Mouse (Mus musculus) hindbrain, postnatal 0 days (tissue): Measurements from ENCODE around the gene Lrmda. TPM values are rescaled to one million over a fixed set of nuclear protein-coding genes. Genes with fewer than 3 reads are reported as not detected.
A peak's percentile ranks its signal among the peaks of the same experiment; 100 is the strongest.

Experiments used
- ATAC-seq: fragments of 200-750 bp; cut with Nextera tagmentation; 2 replicates; pipeline ENCODE4 v1.8.0; 2017; ENCODE audit warnings: mild to moderate bottlenecking, moderate TSS enrichment, moderate library complexity
- DNase-seq: peaks from one replicate; pipeline ENCODE4 v3.0.0-alpha.2; 2015; ENCODE audit warnings: low spot score
- H3K27ac ChIP-seq: fragments of 300-500 bp; sonication (generic); 2 replicates; pipeline ENCODE4 v1.5.1; 2014; ENCODE audit warnings: mild to moderate bottlenecking
- H3K27me3 ChIP-seq: fragments of 300-500 bp; sonication (generic); 2 replicates; pipeline ENCODE4 v1.6.1; 2014; ENCODE audit warnings: low read length, mixed read lengths; ENCODE audit not compliant: insufficient read depth
- H3K36me3 ChIP-seq: fragments of 300-500 bp; sonication (generic); 2 replicates; pipeline ENCODE4 v1.6.1; 2014; ENCODE audit warnings: low read length, mixed read lengths; ENCODE audit not compliant: insufficient read depth
- H3K4me1 ChIP-seq: fragments of 300-500 bp; sonication (generic); 2 replicates; pipeline ENCODE4 v1.6.1; 2014; ENCODE audit warnings: antibody characterized with exemption, low read length, mixed read lengths; ENCODE audit not compliant: insufficient read depth
- H3K4me2 ChIP-seq: fragments of 300-500 bp; sonication (generic); 2 replicates; pipeline ENCODE4 v1.6.1; 2014; ENCODE audit warnings: low read depth, mild to moderate bottlenecking, low read length, moderate library complexity, mixed read lengths
- H3K4me3 ChIP-seq: fragments of 300-500 bp; sonication (generic); 2 replicates; pipeline ENCODE4 v1.5.1; 2014; ENCODE audit warnings: low read length
- H3K9ac ChIP-seq: fragments of 300-500 bp; sonication (generic); replicated peaks from 2 replicates; pipeline ENCODE4 v1.6.1; 2014; ENCODE audit warnings: mild to moderate bottlenecking, low read length, moderate library complexity, mixed read lengths
- H3K9me3 ChIP-seq: fragments of 300-500 bp; sonication (generic); 2 replicates; pipeline ENCODE4 v1.6.1; 2016; ENCODE audit warnings: low read length, mixed read lengths
- CTCF ChIP-seq: IDR thresholded peaks from 2 replicates; pipeline ENCODE4 v1.5.1; 2016; ENCODE audit warnings: antibody characterized with exemption, control low read depth, low read depth
- WGBS: fragments of 180-500 bp; shearing (Covaris S2); extraction: QIAGEN DNeasy Blood & Tissue Kit; methylation state at CpG from one replicate; pipeline ENCODE4 v1.1.7; 2014; 5-methylcytosine and 5-hydroxymethylcytosine counted together
- polyA plus RNA-seq: library from polyadenylated mRNA; unstranded; fragments of >200 nt; fragmentation: Nextera tagmentation; extraction: Ambion mirVana; gene quantifications from 2 replicates; pipeline ENCODE4 v1.2.1, GENCODE M21; 2015
- total RNA-seq: library from RNA; depleted of rRNA; stranded (reverse); fragments of >200 nt; gene quantifications from 2 replicates; pipeline ENCODE4 v1.2.3, GENCODE M21; 2014

The Lrmda gene
- total and polyA plus RNA-seq, 2 experiments from 2014 or later: 0.21 to 0.53 TPM

- H3K9me3 ChIP-seq: no peaks in the 10 kb centered on the region
- 74% methylated on average over 6 of the region's 6 CpGs for WGBS
- ATAC-seq (no peak), DNase-seq (peak; percentile 51)
- H3K9ac ChIP-seq: no peak overlapping the region
- no peak overlapping the region for H3K4me3 ChIP-seq
- H3K4me2 ChIP-seq: no peak overlapping the region
- peak; percentile 43 for TF ChIP-seq CTCF
- H3K4me1 ChIP-seq: 0 out of 2 replicates have a peak, but pooled peaks cover 4% of the 10 kb centered on the region
- no peaks in the 10 kb centered on the region for H3K27me3 ChIP-seq
- no peaks in the 10 kb centered on the region for H3K36me3 ChIP-seq
- no peak overlapping the region for H3K27ac ChIP-seq
Measured at GRCm38 (mm10) chr14:22817346-22818201, 798.1 kb downstream of the Lrmda start.

- no peak for DNase-seq
- 64% methylated on average over 3 of the region's 3 CpGs for WGBS
- H3K4me1 ChIP-seq: 0 out of 2 replicates have a peak, but pooled peaks cover 4% of the 10 kb centered on the region
- no peaks in the 10 kb centered on the region for H3K9me3 ChIP-seq
- H3K27me3 ChIP-seq: no peaks in the 10 kb centered on the region
- no peak overlapping the region for H3K27ac ChIP-seq
- no peak overlapping the region for H3K9ac ChIP-seq
- no peak for ATAC-seq
- TF ChIP-seq CTCF: no peak
- H3K36me3 ChIP-seq: no peaks in the 10 kb centered on the region
- no peak overlapping the region for H3K4me2 ChIP-seq
- H3K4me3 ChIP-seq: no peak overlapping the region
Measured at GRCm38 (mm10) chr14:22818202-22818530, 798.7 kb downstream of the Lrmda start.

- H3K4me3 ChIP-seq: no peak overlapping the region
- ATAC-seq (no peak), DNase-seq (no peak)
- no peaks in the 10 kb centered on the region for H3K36me3 ChIP-seq
- no peak for TF ChIP-seq CTCF
- no peak overlapping the region for H3K4me2 ChIP-seq
- H3K9ac ChIP-seq: no peak overlapping the region
- 66% methylated on average over 3 of the region's 3 CpGs for WGBS
- H3K27ac ChIP-seq: no peak overlapping the region
- no peaks in the 10 kb centered on the region for H3K27me3 ChIP-seq
- H3K4me1 ChIP-seq: no peaks in the 10 kb centered on the region
- H3K9me3 ChIP-seq: no peaks in the 10 kb centered on the region
Measured at GRCm38 (mm10) chr14:22822942-22823341, 803.4 kb downstream of the Lrmda start.

- Histone ChIP-seq H3K4me1 (no peaks in the 10 kb centered on the region), H3K36me3 (no peaks in the 10 kb centered on the region), H3K9ac (no peak overlapping the region), H3K27ac (no peak overlapping the region), H3K4me3 (no peak overlapping the region), H3K27me3 (no peaks in the 10 kb centered on the region), H3K9me3 (no peaks in the 10 kb centered on the region), H3K4me2 (no peak overlapping the region)
- 84% methylated on average over 3 of the region's 3 CpGs for WGBS
- no peak for ATAC-seq
- TF ChIP-seq CTCF: no peak
- no peak for DNase-seq
Measured at GRCm38 (mm10) chr14:22826825-22827224, 807.3 kb downstream of the Lrmda start.

- Histone ChIP-seq H3K27me3 (no peaks in the 10 kb centered on the region), H3K4me2 (no peak overlapping the region), H3K36me3 (no peaks in the 10 kb centered on the region), H3K9me3 (no peaks in the 10 kb centered on the region), H3K27ac (no peak overlapping the region), H3K4me3 (no peak overlapping the region), H3K4me1 (no peaks in the 10 kb centered on the region), H3K9ac (no peak overlapping the region)
- no peak for ATAC-seq
- TF ChIP-seq CTCF: no peak
- DNase-seq: no peak
Measured at GRCm38 (mm10) chr14:22837058-22837457, 817.5 kb downstream of the Lrmda start.

- Histone ChIP-seq H3K27me3 (no peaks in the 10 kb centered on the region), H3K9me3 (no peaks in the 10 kb centered on the region), H3K36me3 (no peaks in the 10 kb centered on the region), H3K27ac (no peak overlapping the region), H3K4me3 (no peak overlapping the region), H3K4me2 (no peak overlapping the region), H3K9ac (no peak overlapping the region), H3K4me1 (no peaks in the 10 kb centered on the region)
- DNase-seq (no peak), ATAC-seq (no peak)
- WGBS: 95% methylated on average over 4 of the region's 4 CpGs
- no peak for TF ChIP-seq CTCF
Measured at GRCm38 (mm10) chr14:22841136-22841535, 821.6 kb downstream of the Lrmda start.

GRCm38 (mm10) chr14:22844006-22844405, 824.5 kb downstream of the Lrmda start:
- TF ChIP-seq CTCF: no peak
- no peaks in the 10 kb centered on the region for H3K9me3 ChIP-seq
- H3K4me2 ChIP-seq: no peak overlapping the region
- peaks cover 2% of the 10 kb centered on the region; the same call in 1 of the 2 replicates for H3K4me1 ChIP-seq
- ATAC-seq (no peak), DNase-seq (no peak)
- no peak overlapping the region for H3K9ac ChIP-seq
- no peaks in the 10 kb centered on the region for H3K27me3 ChIP-seq
- no peak overlapping the region for H3K27ac ChIP-seq
- H3K36me3 ChIP-seq: no peaks in the 10 kb centered on the region
- no peak overlapping the region for H3K4me3 ChIP-seq
